Mouse (Mus musculus): ENCODE measurements around the gene Cnp. TPM values are rescaled to one million over a fixed set of nuclear protein-coding genes. Genes with fewer than 3 reads are reported as not detected.
"Not testable (repeated sequence)": the region's sequence is repeated elsewhere in the genome, so short reads cannot be mapped to it uniquely, and the experiment has no call there.

Cnp gene
- polyA plus RNA-seq, 1 experiment from 2014 or later: 14.2 TPM

- H3K36me3 ChIP-seq (replicated peaks): peaks cover 10% of the 10 kb centered on the region
- no peak overlapping the region for H3K27ac ChIP-seq (replicated peaks)
- 59% methylated on average over 4 of the region's 4 CpGs for WGBS (ENCODE audit: insufficient replicate concordance)
- no peak overlapping the region for H3K9ac ChIP-seq
- H3K27me3 ChIP-seq: no peaks in the 10 kb centered on the region
- H3K4me3 ChIP-seq (replicated peaks): no peak overlapping the region
- H3K4me2 ChIP-seq: no peak overlapping the region
- H3K9me3 ChIP-seq (replicated peaks): no peaks in the 10 kb centered on the region
- ATAC-seq (ENCODE audit: insufficient read depth): no peak
- peaks cover 8% of the 10 kb centered on the region; the same call in 1 of the 2 replicates for H3K4me1 ChIP-seq (replicated peaks)
These were observed 34.1 kb downstream of the Cnp start for GRCm38 (mm10) chr11:100608796-100609195.

GRCm38 (mm10) chr11:100609355-100609996 is 34.8 kb downstream of the Cnp start:
- no peak overlapping the region for H3K4me3 ChIP-seq (replicated peaks)
- no peak overlapping the region for H3K4me2 ChIP-seq
- no peak overlapping the region for H3K27ac ChIP-seq (replicated peaks)
- no peak for ATAC-seq (ENCODE audit: insufficient read depth)
- no peaks in the 10 kb centered on the region for H3K27me3 ChIP-seq
- no peak overlapping the region for H3K9ac ChIP-seq
- peaks cover 8% of the 10 kb centered on the region; the same call in 1 of the 2 replicates for H3K4me1 ChIP-seq (replicated peaks)
- 79% methylated on average over 5 of the region's 5 CpGs for whole genome bisulfite sequencing (ENCODE audit: insufficient replicate concordance)
- no peaks in the 10 kb centered on the region for H3K9me3 ChIP-seq (replicated peaks)
- H3K36me3 ChIP-seq (replicated peaks): peaks cover 10% of the 10 kb centered on the region

- Histone ChIP-seq H3K4me3 (replicated peaks) (no peak overlapping the region), H3K27ac (replicated peaks) (no peak overlapping the region), H3K4me2 (no peak overlapping the region), H3K4me1 (replicated peaks) (peaks cover 8% of the 10 kb centered on the region; the same call in 1 of the 2 replicates), H3K9me3 (replicated peaks) (no peaks in the 10 kb centered on the region), H3K27me3 (no peaks in the 10 kb centered on the region), H3K36me3 (replicated peaks) (peaks cover 9% of the 10 kb centered on the region), H3K9ac (no peak overlapping the region)
- no peak for ATAC-seq (ENCODE audit: insufficient read depth)
- WGBS (ENCODE audit: insufficient replicate concordance): 66% methylated on average over 9 of the region's 9 CpGs
These were observed 35.4 kb downstream of the Cnp start for GRCm38 (mm10) chr11:100609997-100610680.

GRCm38 (mm10) chr11:100611627-100612026 is 36.9 kb downstream of the Cnp start:
- Histone ChIP-seq H3K9ac (no peak overlapping the region), H3K9me3 (replicated peaks) (no peaks in the 10 kb centered on the region), H3K36me3 (replicated peaks) (peaks cover 7% of the 10 kb centered on the region; the same call in 1 of the 2 replicates), H3K4me3 (replicated peaks) (no peak overlapping the region), H3K27me3 (no peaks in the 10 kb centered on the region), H3K27ac (replicated peaks) (no peak overlapping the region), H3K4me2 (no peak overlapping the region), H3K4me1 (replicated peaks) (peaks cover 17% of the 10 kb centered on the region)
- 66% methylated on average over 6 of the region's 6 CpGs for WGBS (ENCODE audit: insufficient replicate concordance)
- no peak for ATAC-seq (ENCODE audit: insufficient read depth)

GRCm38 (mm10) chr11:100613241-100613640 is 38.5 kb downstream of the Cnp start:
- H3K9me3 ChIP-seq (replicated peaks): no peaks in the 10 kb centered on the region
- WGBS (ENCODE audit: insufficient replicate concordance): 82% methylated on average over 3 of the region's 3 CpGs
- H3K27me3 ChIP-seq: no peaks in the 10 kb centered on the region
- H3K4me2 ChIP-seq: no peak overlapping the region
- no peak overlapping the region for H3K27ac ChIP-seq (replicated peaks)
- H3K4me3 ChIP-seq (replicated peaks): no peak overlapping the region
- H3K36me3 ChIP-seq (replicated peaks): peaks cover 4% of the 10 kb centered on the region; the same call in 1 of the 2 replicates
- H3K4me1 ChIP-seq (replicated peaks): peaks cover 30% of the 10 kb centered on the region
- H3K9ac ChIP-seq: no peak overlapping the region
- ATAC-seq (ENCODE audit: insufficient read depth): no peak

- Histone ChIP-seq H3K4me3 (replicated peaks) (no peak overlapping the region), H3K4me1 (replicated peaks) (peaks cover 40% of the 10 kb centered on the region), H3K27ac (replicated peaks) (no peak overlapping the region), H3K9ac (no peak overlapping the region), H3K27me3 (no peaks in the 10 kb centered on the region), H3K9me3 (replicated peaks) (no peaks in the 10 kb centered on the region), H3K4me2 (no peak overlapping the region), H3K36me3 (replicated peaks) (no peaks in the 10 kb centered on the region; the same call in 1 of the 2 replicates)
- 81% methylated on average over 5 of the region's 5 CpGs for WGBS (ENCODE audit: insufficient replicate concordance)
- no peak for ATAC-seq (ENCODE audit: insufficient read depth)
These were observed 41.6 kb downstream of the Cnp start for GRCm38 (mm10) chr11:100616332-100616731.

- H3K27me3 ChIP-seq; H3K4me2 ChIP-seq; H3K4me3 ChIP-seq (replicated peaks); H3K27ac ChIP-seq (replicated peaks); H3K36me3 ChIP-seq (replicated peaks); H3K9me3 ChIP-seq (replicated peaks); ATAC-seq (ENCODE audit: insufficient read depth); H3K9ac ChIP-seq: not testable (repeated sequence)
- WGBS (ENCODE audit: insufficient replicate concordance): 74% methylated on average over 7 of the region's 7 CpGs
- H3K4me1 ChIP-seq (replicated peaks): peaks cover 40% of the 10 kb centered on the region
These were observed 42.1 kb downstream of the Cnp start for GRCm38 (mm10) chr11:100616836-100617235.

- Histone ChIP-seq H3K4me1 (replicated peaks) (peaks cover 45% of the 10 kb centered on the region), H3K36me3 (replicated peaks) (no peaks in the 10 kb centered on the region; the same call in 1 of the 2 replicates), H3K4me2 (peak overlapping the region; percentile 86; the same call in 1 of the 2 replicates), H3K27ac (replicated peaks) (no peak overlapping the region), H3K4me3 (replicated peaks) (peak overlapping the region; percentile 92; the same call in 1 of the 2 replicates), H3K9me3 (replicated peaks) (no peaks in the 10 kb centered on the region), H3K9ac (no peak overlapping the region), H3K27me3 (no peaks in the 10 kb centered on the region)
- no peak for ATAC-seq (ENCODE audit: insufficient read depth)
- 79% methylated on average over 4 of the region's 4 CpGs for WGBS (ENCODE audit: insufficient replicate concordance)
These were observed 42.8 kb downstream of the Cnp start for GRCm38 (mm10) chr11:100617480-100617879.

GRCm38 (mm10) chr11:100618761-100619484 is 44.2 kb downstream of the Cnp start, which contains the start of gene Nkiras2:
Nkiras2 (plus strand) TSS chr11:100619244.
- Histone ChIP-seq H3K27me3 (no peaks in the 10 kb centered on the region), H3K4me2 (peak within 1 kb of the TSS; percentile 86), H3K9me3 (replicated peaks) (no peaks in the 10 kb centered on the region), H3K36me3 (replicated peaks) (no peaks in the 10 kb centered on the region), H3K4me1 (replicated peaks) (peaks cover 54% of the 10 kb centered on the region), H3K9ac (peak within 1 kb of the TSS; percentile 85), H3K4me3 (replicated peaks) (peak within 1 kb of the TSS; percentile 92), H3K27ac (replicated peaks) (peak within 1 kb of the TSS; percentile 82)
- peak; percentile 62 for ATAC-seq (ENCODE audit: insufficient read depth)
- under 1% methylated on average over 35 of the region's 36 CpGs for WGBS (ENCODE audit: insufficient replicate concordance)

- H3K4me1 ChIP-seq (replicated peaks): peaks cover 60% of the 10 kb centered on the region
- WGBS (ENCODE audit: insufficient replicate concordance): under 1% methylated on average over 40 of the region's 40 CpGs
These were observed 44.8 kb downstream of the Cnp start for GRCm38 (mm10) chr11:100619485-100619975.

More at GRCm38 (mm10) chr11:100619485-100619975, 44.8 kb downstream of the Cnp start:
- H3K36me3 ChIP-seq (replicated peaks): no peaks in the 10 kb centered on the region
- H3K27ac ChIP-seq (replicated peaks): peak overlapping the region; percentile 82
- peak overlapping the region; percentile 92 for H3K4me3 ChIP-seq (replicated peaks)
- H3K9me3 ChIP-seq (replicated peaks): no peaks in the 10 kb centered on the region
- no peaks in the 10 kb centered on the region for H3K27me3 ChIP-seq
- ATAC-seq (ENCODE audit: insufficient read depth): peak; percentile 90
- peak overlapping the region; percentile 85 for H3K9ac ChIP-seq
- H3K4me2 ChIP-seq: peak overlapping the region; percentile 86
